Mouse (Mus musculus) lung, embryonic 15.5 days (tissue): ENCODE results near the gene Sh3gl3. TPM values are rescaled to one million over a fixed set of nuclear protein-coding genes. Genes with fewer than 3 reads are reported as not detected.
A peak's percentile ranks its signal among the peaks of the same experiment; 100 is the strongest.

Experiments
- ATAC-seq: fragments of 200-750 bp; cut with Nextera tagmentation; 2 replicates; pipeline ENCODE4 v1.8.0; 2017; ENCODE audit warnings: moderate number of reproducible peaks, borderline replicate concordance; ENCODE audit not compliant: low FRiP score, low TSS enrichment; ENCODE audit errors: extremely low read depth
- H3K27ac ChIP-seq: fragments of 300-500 bp; sonication (generic); 2 replicates; pipeline ENCODE4 v1.5.1; 2015; ENCODE audit warnings: moderate library complexity, mild to moderate bottlenecking, inconsistent platforms
- H3K27me3 ChIP-seq: fragments of 300-500 bp; sonication (generic); 2 replicates; pipeline ENCODE4 v1.6.1; 2015; ENCODE audit warnings: inconsistent platforms
- H3K36me3 ChIP-seq: fragments of 300-500 bp; sonication (generic); 2 replicates; pipeline ENCODE4 v1.6.1; 2015; ENCODE audit warnings: inconsistent platforms
- H3K4me1 ChIP-seq: fragments of 300-500 bp; sonication (generic); 2 replicates; pipeline ENCODE4 v1.6.1; 2015; ENCODE audit warnings: inconsistent platforms
- H3K4me2 ChIP-seq: fragments of 300-500 bp; sonication (generic); 2 replicates; pipeline ENCODE4 v1.6.1; 2015; ENCODE audit warnings: inconsistent platforms, mild to moderate bottlenecking, moderate library complexity
- H3K4me3 ChIP-seq: fragments of 300-500 bp; sonication (generic); 2 replicates; pipeline ENCODE4 v1.5.1; 2015; ENCODE audit warnings: mild to moderate bottlenecking, inconsistent platforms
- H3K9ac ChIP-seq: fragments of 300-500 bp; sonication (generic); 2 replicates; pipeline ENCODE4 v1.6.1; 2015; ENCODE audit warnings: inconsistent platforms
- H3K9me3 ChIP-seq: fragments of 300-500 bp; sonication (generic); 2 replicates; pipeline ENCODE4 v1.6.1; 2016; ENCODE audit warnings: inconsistent platforms
- WGBS: fragments of 180-500 bp; shearing (Covaris S2); methylation state at CpG from one replicate; pipeline ENCODE4 v1.1.7; 2015; 5-methylcytosine and 5-hydroxymethylcytosine counted together
- polyA plus RNA-seq: library from polyadenylated mRNA; unstranded; fragments of >200 nt; fragmentation: Nextera tagmentation; extraction: Ambion mirVana; gene quantifications from 2 replicates; pipeline ENCODE4 v1.2.1, GENCODE M21; 2015

The Sh3gl3 gene
- polyA plus RNA-seq, 1 experiment from 2014 or later, result 2.9 TPM

GRCm38 (mm10) chr7:82294611-82295010 is 121.0 kb downstream of the Sh3gl3 start:
- no peaks in the 10 kb centered on the region for H3K36me3 ChIP-seq
- no peak overlapping the region for H3K4me2 ChIP-seq
- H3K4me1 ChIP-seq, result peaks cover 6% of the 10 kb centered on the region
- H3K27me3 ChIP-seq, result no peaks in the 10 kb centered on the region
- H3K9ac ChIP-seq, result no peak overlapping the region
- no peak overlapping the region for H3K27ac ChIP-seq
- ATAC-seq, result no peak
- H3K4me3 ChIP-seq, result no peak overlapping the region
- H3K9me3 ChIP-seq, result no peaks in the 10 kb centered on the region
- WGBS, result 71% methylated on average over 2 of the region's 2 CpGs

- WGBS, result 68% methylated on average over 4 of the region's 4 CpGs
- no peaks in the 10 kb centered on the region for H3K9me3 ChIP-seq
- ATAC-seq, result no peak
These were observed 134.8 kb downstream of the Sh3gl3 start for GRCm38 (mm10) chr7:82308398-82308797.

GRCm38 (mm10) chr7:82318515-82318914 is 144.9 kb downstream of the Sh3gl3 start:
- H3K4me3 ChIP-seq, result no peak overlapping the region
- peak overlapping the region; percentile 21; the same call in 1 of the 2 replicates for H3K4me2 ChIP-seq
- WGBS, result 65% methylated on average over 12 of the region's 12 CpGs
- no peaks in the 10 kb centered on the region for H3K36me3 ChIP-seq
- H3K4me1 ChIP-seq, result 0 out of 2 replicates have a peak, but pooled peaks cover 3% of the 10 kb centered on the region
- H3K9me3 ChIP-seq, result no peaks in the 10 kb centered on the region
- no peak overlapping the region for H3K9ac ChIP-seq
- ATAC-seq, result no peak
- no peak overlapping the region for H3K27ac ChIP-seq
- H3K27me3 ChIP-seq, result no peaks in the 10 kb centered on the region

More at GRCm38 (mm10) chr7:82308398-82308797, 134.8 kb downstream of the Sh3gl3 start:
- no peaks in the 10 kb centered on the region for H3K4me1 ChIP-seq
- H3K4me2 ChIP-seq, result no peak overlapping the region
- no peaks in the 10 kb centered on the region for H3K27me3 ChIP-seq
- no peak overlapping the region for H3K27ac ChIP-seq
- H3K9ac ChIP-seq, result no peak overlapping the region
- H3K36me3 ChIP-seq, result no peaks in the 10 kb centered on the region
- no peak overlapping the region for H3K4me3 ChIP-seq

GRCm38 (mm10) chr7:82326616-82327015 is 153.0 kb downstream of the Sh3gl3 start:
- 42% methylated on average over 1 of the region's 1 CpGs for WGBS
- no peaks in the 10 kb centered on the region for H3K4me1 ChIP-seq
- no peaks in the 10 kb centered on the region for H3K9me3 ChIP-seq
- H3K4me3 ChIP-seq, result no peak overlapping the region
- H3K4me2 ChIP-seq, result no peak overlapping the region
- H3K27ac ChIP-seq, result no peak overlapping the region
- no peaks in the 10 kb centered on the region for H3K36me3 ChIP-seq
- no peak overlapping the region for H3K9ac ChIP-seq
- H3K27me3 ChIP-seq, result no peaks in the 10 kb centered on the region
- no peak for ATAC-seq

DNA sequence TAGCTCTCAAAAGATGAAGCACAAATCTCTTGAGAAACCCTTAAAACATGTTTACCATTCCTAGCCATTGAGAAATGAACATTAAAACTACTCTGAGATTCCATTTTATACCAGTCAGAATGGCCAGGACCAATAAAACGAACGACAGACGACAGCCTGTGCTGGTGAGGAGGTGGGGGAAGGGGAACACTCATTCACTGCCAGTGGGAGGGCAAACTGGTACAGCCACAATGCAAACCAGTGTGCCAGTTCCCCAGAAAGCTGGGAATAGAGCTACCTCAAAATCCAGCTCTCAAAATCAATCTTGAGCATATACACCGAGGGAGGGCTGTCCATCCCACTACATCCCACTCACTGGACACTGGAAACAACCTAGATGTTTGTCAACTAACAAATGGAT is 153.6 kb downstream of the Sh3gl3 start:
- H3K27ac ChIP-seq, result no peak overlapping the region
- H3K4me3 ChIP-seq, result no peak overlapping the region
- no peaks in the 10 kb centered on the region for H3K36me3 ChIP-seq
- H3K4me2 ChIP-seq, result no peak overlapping the region
- 53% methylated on average over 4 of the region's 4 CpGs for WGBS
- no peaks in the 10 kb centered on the region for H3K9me3 ChIP-seq
- no peak overlapping the region for H3K9ac ChIP-seq
- H3K4me1 ChIP-seq, result no peaks in the 10 kb centered on the region
- no peak for ATAC-seq
- H3K27me3 ChIP-seq, result no peaks in the 10 kb centered on the region; the same call in 1 of the 2 replicates

GRCm38 (mm10) chr7:82327881-82328280 is 154.2 kb downstream of the Sh3gl3 start:
- no peaks in the 10 kb centered on the region for H3K36me3 ChIP-seq
- H3K9me3 ChIP-seq, result no peaks in the 10 kb centered on the region
- no peak overlapping the region for H3K27ac ChIP-seq
- WGBS, result 58% methylated on average over 5 of the region's 5 CpGs
- H3K4me1 ChIP-seq, result no peaks in the 10 kb centered on the region
- H3K4me3 ChIP-seq, result no peak overlapping the region
- no peak overlapping the region for H3K4me2 ChIP-seq
- no peak for ATAC-seq
- peaks cover 4% of the 10 kb centered on the region for H3K27me3 ChIP-seq
- no peak overlapping the region for H3K9ac ChIP-seq

GRCm38 (mm10) chr7:82329831-82330230 is 156.2 kb downstream of the Sh3gl3 start:
- no peak overlapping the region for H3K27ac ChIP-seq
- ATAC-seq, result no peak
- H3K4me2 ChIP-seq, result no peak overlapping the region
- H3K9ac ChIP-seq, result no peak overlapping the region
- peaks cover 24% of the 10 kb centered on the region for H3K27me3 ChIP-seq
- no peaks in the 10 kb centered on the region for H3K9me3 ChIP-seq
- WGBS, result 56% methylated on average over 4 of the region's 4 CpGs
- no peaks in the 10 kb centered on the region for H3K36me3 ChIP-seq
- H3K4me3 ChIP-seq, result no peak overlapping the region
- H3K4me1 ChIP-seq, result no peaks in the 10 kb centered on the region

DNA sequence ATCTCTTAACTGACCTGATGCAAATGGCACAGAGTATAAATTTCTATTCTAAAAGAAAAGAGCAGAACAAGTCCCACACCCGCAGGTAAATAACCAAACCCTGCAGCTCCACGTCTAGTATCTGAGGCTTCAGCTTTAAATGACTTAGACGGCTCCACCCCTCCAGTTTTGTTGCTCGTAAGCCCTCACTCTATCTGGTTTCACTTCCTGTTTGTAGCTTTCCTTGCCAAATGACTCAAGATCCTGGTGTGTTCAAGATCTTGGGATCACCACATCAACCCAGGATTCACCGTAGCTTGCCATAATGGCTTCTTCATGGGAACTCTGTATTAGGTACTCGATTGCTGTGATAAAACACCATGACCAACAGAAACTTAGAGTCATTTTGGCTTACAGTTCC is 157.2 kb downstream of the Sh3gl3 start:
- Histone ChIP-seq H3K9me3 (no peaks in the 10 kb centered on the region), H3K4me1 (peaks cover 9% of the 10 kb centered on the region), H3K27ac (no peak overlapping the region), H3K4me2 (no peak overlapping the region), H3K4me3 (no peak overlapping the region), H3K27me3 (peaks cover 34% of the 10 kb centered on the region), H3K9ac (no peak overlapping the region), H3K36me3 (no peaks in the 10 kb centered on the region)
- no peak for ATAC-seq
- WGBS, result 58% methylated on average over 6 of the region's 6 CpGs

DNA sequence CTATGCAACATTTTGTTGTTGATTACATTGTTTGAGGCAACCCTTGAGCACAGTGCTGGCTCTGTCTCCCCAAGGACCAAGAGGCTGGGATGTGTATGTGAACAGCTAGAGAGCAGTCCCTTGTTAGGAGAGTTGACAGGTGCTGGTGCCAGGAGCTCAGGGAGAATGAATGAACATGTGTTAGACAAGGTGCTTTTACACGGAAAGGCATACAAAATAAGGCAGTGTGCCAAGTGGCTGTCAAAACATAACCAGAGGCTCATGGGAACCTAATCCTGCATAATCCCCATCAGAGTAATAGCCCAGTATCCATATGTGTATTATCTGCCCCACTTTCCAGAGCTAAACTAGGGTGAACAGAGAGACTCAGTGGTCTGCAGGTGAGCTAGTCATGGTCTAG is 160.4 kb downstream of the Sh3gl3 start:
- no peak for ATAC-seq
- 13% methylated on average over 1 of the region's 1 CpGs for WGBS
- H3K27ac ChIP-seq, result no peak overlapping the region
- H3K4me1 ChIP-seq, result peaks cover 17% of the 10 kb centered on the region
- no peak overlapping the region for H3K4me3 ChIP-seq
- peaks cover 65% of the 10 kb centered on the region for H3K27me3 ChIP-seq
- H3K4me2 ChIP-seq, result no peak overlapping the region
- no peaks in the 10 kb centered on the region for H3K9me3 ChIP-seq
- no peak overlapping the region for H3K9ac ChIP-seq
- no peaks in the 10 kb centered on the region for H3K36me3 ChIP-seq

- Histone ChIP-seq H3K4me1 (peaks cover 17% of the 10 kb centered on the region), H3K27ac (no peak within 1 kb of the TSS), H3K9me3 (no peaks in the 10 kb centered on the region), H3K9ac (peak within 1 kb of the TSS; percentile 28; the same call in 1 of the 2 replicates), H3K4me3 (peak within 1 kb of the TSS; percentile 54), H3K27me3 (peaks cover 65% of the 10 kb centered on the region), H3K36me3 (no peaks in the 10 kb centered on the region), H3K4me2 (peak within 1 kb of the TSS; percentile 94)
- WGBS, result under 1% methylated on average over 95 of the region's 95 CpGs
- ATAC-seq, result peak; percentile 50; the same call in 1 of the 2 replicates
These were observed 161.8 kb downstream of the Sh3gl3 start, which contains the start of gene Adamtsl3 for GRCm38 (mm10) chr7:82335211-82336121. Gene Adamtsl3, plus strand, starts transcription at chr7:82335694.

DNA sequence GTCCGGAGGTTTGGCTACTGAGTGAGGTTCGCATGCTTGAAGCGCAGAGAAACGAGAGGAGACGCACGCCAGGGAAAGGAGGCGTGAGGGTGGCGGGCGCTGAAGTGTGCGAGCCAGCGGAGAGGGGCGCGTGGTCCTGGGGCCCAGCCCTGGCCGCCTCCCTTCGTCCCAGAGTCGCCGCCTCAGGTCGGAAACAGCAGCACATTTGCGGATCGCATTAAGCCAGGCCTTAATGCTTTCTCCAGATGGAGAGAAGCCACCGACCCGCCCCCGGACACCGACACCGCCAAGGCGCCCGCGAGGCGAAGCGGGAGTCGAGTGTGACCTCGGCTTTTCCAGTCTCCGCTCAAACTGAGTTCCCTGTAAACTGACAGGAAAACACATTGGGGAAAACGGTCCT is 162.5 kb downstream of the Sh3gl3 start:
- Histone ChIP-seq H3K27ac (no peak overlapping the region), H3K4me2 (peak overlapping the region; percentile 94), H3K4me3 (peak overlapping the region; percentile 54), H3K9me3 (no peaks in the 10 kb centered on the region), H3K36me3 (no peaks in the 10 kb centered on the region), H3K27me3 (peaks cover 65% of the 10 kb centered on the region), H3K4me1 (peaks cover 17% of the 10 kb centered on the region), H3K9ac (peak overlapping the region; percentile 28; the same call in 1 of the 2 replicates)
- WGBS, result 1% methylated on average over 32 of the region's 34 CpGs
- no peak for ATAC-seq

GRCm38 (mm10) chr7:82338121-82338520 is 164.5 kb downstream of the Sh3gl3 start:
- peaks cover 58% of the 10 kb centered on the region for H3K27me3 ChIP-seq
- 75% methylated on average over 9 of the region's 9 CpGs for WGBS

More at GRCm38 (mm10) chr7:82338121-82338520, 164.5 kb downstream of the Sh3gl3 start:
- H3K9me3 ChIP-seq, result no peaks in the 10 kb centered on the region
- no peaks in the 10 kb centered on the region for H3K36me3 ChIP-seq
- no peak overlapping the region for H3K4me3 ChIP-seq
- no peak overlapping the region for H3K27ac ChIP-seq
- H3K9ac ChIP-seq, result no peak overlapping the region
- peaks cover 17% of the 10 kb centered on the region for H3K4me1 ChIP-seq
- ATAC-seq, result no peak
- no peak overlapping the region for H3K4me2 ChIP-seq
